Mouse (Mus musculus) bone marrow, adult 2 months (tissue): Measurements from ENCODE around the gene Map9. TPM values are rescaled to one million over a fixed set of nuclear protein-coding genes. Genes with fewer than 3 reads are reported as not detected.

ENCODE experiments used
- H3K27ac ChIP-seq: fragments of 200-500 bp; 2 replicates; pipeline ENCODE4 v1.5.1; 2012; ENCODE audit warnings: low read depth, mild to moderate bottlenecking, control low read depth, inconsistent platforms, low read length; ENCODE audit not compliant: control insufficient read depth, poor library complexity, insufficient read depth
- H3K4me1 ChIP-seq: fragments of 200-500 bp; 2 replicates; pipeline ENCODE4 v1.6.1; 2011; ENCODE audit warnings: low read length; ENCODE audit not compliant: control insufficient read depth, insufficient read depth
- H3K4me3 ChIP-seq: fragments of 200-500 bp; replicated peaks from 2 replicates; pipeline ENCODE3; 2011; ENCODE audit warnings: mild to moderate bottlenecking, low read depth, low read length, control low read depth; ENCODE audit not compliant: control insufficient read depth
- CTCF ChIP-seq: fragments of 200-500 bp; IDR thresholded peaks from 2 replicates; pipeline ENCODE4 v1.5.1; 2011; ENCODE audit warnings: low read length, control low read depth; ENCODE audit not compliant: control insufficient read depth, insufficient read depth
- POLR2A ChIP-seq: fragments of 200-500 bp; IDR thresholded peaks from 2 replicates; pipeline ENCODE4 v1.6.1; 2011; ENCODE audit warnings: low read depth, mild to moderate bottlenecking, control low read depth, low read length, borderline replicate concordance; ENCODE audit not compliant: control insufficient read depth
- WGBS: fragments of 180-500 bp; shearing (Covaris S2); methylation state at CpG from one replicate; pipeline ENCODE4 v1.1.7; 2018; 5-methylcytosine and 5-hydroxymethylcytosine counted together
- polyA plus RNA-seq: library from polyadenylated mRNA; stranded (reverse); fragments of >200 nt; gene quantifications from 2 replicates; pipeline ENCODE4 v1.2.4, GENCODE M21; 2011; ENCODE audit warnings: low replicate concordance; ENCODE audit not compliant: missing spikeins, insufficient read depth, insufficient read length

Map9 gene
- polyA plus RNA-seq, 1 experiment, result 0.25 TPM

- no peak overlapping the region for H3K27ac ChIP-seq
- WGBS, result 83% methylated on average over 14 of the region's 14 CpGs
- TF ChIP-seq POLR2A, result no peak
- TF ChIP-seq CTCF, result no peak
Measured at GRCm38 (mm10) chr3:82376965-82377364, 19.1 kb downstream of the Map9 start.

DNA sequence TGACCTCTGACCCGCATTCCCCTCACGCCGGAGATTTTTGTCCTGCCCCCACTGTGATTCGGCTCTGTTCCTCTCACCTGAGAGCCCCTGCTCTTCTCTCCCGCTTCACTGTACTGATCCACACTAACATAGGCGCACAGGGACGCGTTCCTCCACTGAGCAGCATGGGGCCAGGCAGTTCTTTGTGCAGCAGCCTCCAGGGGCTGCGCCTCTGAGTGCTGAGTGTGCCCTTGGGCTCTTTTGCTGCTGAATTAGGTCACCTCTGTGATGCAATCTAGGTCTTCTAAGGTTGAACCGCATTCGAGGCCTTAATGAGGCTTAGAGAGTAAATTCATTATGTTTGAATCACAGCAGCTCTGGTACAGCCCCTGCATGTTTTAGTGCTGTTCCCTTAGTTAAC, 24.5 kb downstream of the Map9 start:
- Histone ChIP-seq H3K27ac (no peak overlapping the region), H3K4me3 (no peak overlapping the region), H3K4me1 (no peaks in the 10 kb centered on the region)
- 84% methylated on average over 11 of the region's 11 CpGs for WGBS
- TF ChIP-seq POLR2A (no peak), CTCF (no peak)

More at GRCm38 (mm10) chr3:82376965-82377364, 19.1 kb downstream of the Map9 start:
- no peaks in the 10 kb centered on the region for H3K4me1 ChIP-seq
- no peak overlapping the region for H3K4me3 ChIP-seq

- 86% methylated on average over 8 of the region's 8 CpGs for WGBS
- no peak for TF ChIP-seq POLR2A
- no peak for TF ChIP-seq CTCF
- Histone ChIP-seq H3K4me3 (no peak overlapping the region), H3K27ac (no peak overlapping the region), H3K4me1 (no peaks in the 10 kb centered on the region)
Measured at GRCm38 (mm10) chr3:82385091-82385490, 27.2 kb downstream of the Map9 start.

DNA sequence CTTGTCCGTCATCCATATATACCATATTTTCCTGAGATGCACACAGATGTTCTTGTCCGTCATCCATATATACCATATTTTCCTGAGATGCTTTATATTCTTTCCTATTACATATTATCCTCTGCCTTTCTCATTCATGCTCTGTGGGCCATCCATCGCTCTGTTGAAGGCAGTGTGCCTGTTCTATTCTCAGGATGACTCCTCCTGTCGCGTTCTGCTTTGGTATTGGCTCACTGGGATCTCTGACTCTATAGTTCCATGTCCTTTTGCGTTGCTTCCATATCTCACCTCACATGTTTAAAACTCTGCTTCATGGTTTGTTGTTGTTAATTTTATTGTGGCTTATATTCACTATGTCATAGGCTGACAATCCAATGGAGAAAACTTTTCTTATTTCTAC, 48.0 kb downstream of the Map9 start:
- Histone ChIP-seq H3K4me1 (no peaks in the 10 kb centered on the region), H3K4me3 (no peak overlapping the region), H3K27ac (no peak overlapping the region)
- 73% methylated on average over 6 of the region's 6 CpGs for WGBS
- no peak for TF ChIP-seq POLR2A
- TF ChIP-seq CTCF, result no peak

DNA sequence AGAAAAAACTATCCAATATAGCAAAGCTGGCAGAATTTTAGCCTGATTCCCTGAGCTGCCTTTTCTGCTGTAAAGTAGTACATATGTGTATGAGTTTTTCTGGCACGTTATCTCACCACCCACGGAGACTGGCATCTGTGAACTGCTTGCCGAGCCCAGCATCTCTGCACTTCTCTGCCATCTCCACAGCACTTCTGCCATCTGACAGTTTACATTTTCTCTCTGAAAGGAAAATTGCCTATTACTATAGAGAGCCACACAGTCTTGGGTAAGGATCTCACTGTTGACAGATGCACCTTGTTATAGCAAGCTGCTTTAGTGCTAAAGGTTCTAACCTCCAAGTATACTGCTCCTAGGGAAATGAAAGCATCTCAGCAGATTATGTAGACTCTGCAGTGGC, 48.5 kb downstream of the Map9 start:
- Histone ChIP-seq H3K4me3 (no peak overlapping the region), H3K27ac (no peak overlapping the region), H3K4me1 (no peaks in the 10 kb centered on the region)
- 79% methylated on average over 3 of the region's 3 CpGs for WGBS
- TF ChIP-seq CTCF (no peak), POLR2A (no peak)

GRCm38 (mm10) chr3:82407432-82407831, 49.6 kb downstream of the Map9 start:
- Histone ChIP-seq H3K4me3 (no peak overlapping the region), H3K27ac (no peak overlapping the region), H3K4me1 (no peaks in the 10 kb centered on the region)
- TF ChIP-seq POLR2A (no peak), CTCF (no peak)
- 38% methylated on average over 2 of the region's 2 CpGs for WGBS

GRCm38 (mm10) chr3:82412397-82412796, 54.6 kb downstream of the Map9 start:
- H3K4me3 ChIP-seq, result no peak overlapping the region
- no peak overlapping the region for H3K27ac ChIP-seq
- TF ChIP-seq CTCF, result no peak
- TF ChIP-seq POLR2A, result no peak
- no peaks in the 10 kb centered on the region for H3K4me1 ChIP-seq

DNA sequence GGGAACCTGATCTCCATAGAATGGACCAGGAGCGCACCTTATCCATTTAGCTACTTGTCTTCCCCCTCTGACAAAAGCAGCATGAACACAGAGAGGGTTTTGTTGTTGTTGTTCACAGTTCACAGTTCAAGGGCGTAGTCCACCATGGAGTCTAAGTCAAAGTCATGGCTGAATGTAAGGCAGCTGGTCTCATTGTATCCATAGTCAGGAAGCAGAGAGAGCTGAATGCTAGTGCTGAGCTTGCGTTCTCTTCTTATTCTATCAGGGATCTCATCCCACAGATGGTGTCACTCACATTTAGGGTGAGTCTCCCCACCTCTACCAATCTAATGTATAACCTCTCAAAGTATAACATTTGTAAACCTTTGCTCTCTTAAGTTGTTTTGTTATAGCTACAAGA, 60.1 kb downstream of the Map9 start:
- Histone ChIP-seq H3K4me1 (no peaks in the 10 kb centered on the region), H3K4me3 (no peak overlapping the region), H3K27ac (no peak overlapping the region)
- 79% methylated on average over 3 of the region's 3 CpGs for WGBS
- no peak for TF ChIP-seq CTCF
- no peak for TF ChIP-seq POLR2A

GRCm38 (mm10) chr3:82435351-82435750, 77.5 kb downstream of the Map9 start:
- no peak overlapping the region for H3K4me3 ChIP-seq
- no peak overlapping the region for H3K27ac ChIP-seq
- H3K4me1 ChIP-seq, result no peaks in the 10 kb centered on the region
- TF ChIP-seq POLR2A, result no peak
- no peak for TF ChIP-seq CTCF
- WGBS, result 84% methylated on average over 8 of the region's 8 CpGs
